Mouse (Mus musculus): ENCODE results near the gene Prr5.

DNA sequence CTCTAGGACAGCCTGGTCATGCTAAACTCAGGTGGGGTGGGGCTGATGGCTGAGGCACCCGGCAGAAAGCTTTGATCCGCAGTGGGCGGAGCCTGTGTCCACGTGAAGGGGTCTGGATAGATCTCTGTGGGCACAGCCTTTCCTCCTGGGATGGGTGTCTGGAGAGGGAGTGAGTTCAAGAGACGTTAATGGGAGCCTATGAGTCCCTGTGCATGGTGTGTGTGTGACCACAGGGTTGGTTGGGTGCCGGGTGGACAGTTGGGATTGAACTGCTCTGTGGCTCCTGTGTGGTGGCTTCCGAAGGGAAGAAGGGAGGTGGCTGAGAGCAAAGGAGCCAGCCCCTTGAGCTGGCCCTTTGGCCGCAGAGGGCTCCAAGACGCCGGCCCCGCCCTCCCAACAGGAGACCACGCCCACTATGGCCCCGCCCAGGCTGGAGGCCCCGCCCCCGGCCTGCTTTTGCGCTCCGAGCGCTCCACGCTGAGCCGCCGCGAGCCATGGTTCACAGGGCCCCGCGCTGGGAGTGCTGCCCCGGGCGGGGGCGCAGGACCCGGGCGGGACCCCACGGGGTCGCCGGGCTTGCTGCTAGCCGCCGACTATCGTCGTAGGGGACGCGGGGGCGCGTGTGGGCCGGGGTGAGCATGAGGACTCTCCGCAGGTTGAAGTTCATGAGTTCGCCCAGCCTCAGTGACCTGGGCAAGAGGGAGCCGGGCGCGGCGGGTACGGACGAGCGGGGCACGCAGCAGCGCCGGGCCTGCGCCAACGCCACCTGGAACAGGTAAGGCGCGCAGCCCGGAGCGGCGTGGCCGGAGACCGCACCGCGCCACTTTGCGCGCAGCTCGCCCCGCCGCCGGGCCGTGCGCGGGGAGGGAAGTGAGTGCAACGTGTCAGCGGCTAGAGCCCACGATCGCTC is 11.4 kb downstream of the Prr5 start:
- TF ChIP-seq CTCF (IDR thresholded peaks at IDR 0.05; ENCODE audit: low read depth, low read length) (no peak), POLR2A (IDR thresholded peaks at IDR 0.05; ENCODE audit: borderline replicate concordance, low read depth, low read length) (no peak)

All from bone marrow macrophage, adult 2 months (primary cell).